Mouse (Mus musculus): Measurements from ENCODE around the gene Adsl. TPM values are rescaled to one million over a fixed set of nuclear protein-coding genes. Genes with fewer than 3 reads are reported as not detected.
A peak's percentile ranks its signal among the peaks of the same experiment; 100 is the strongest.

The Adsl gene
- polyA plus RNA-seq, 1 experiment from 2014 or later, result 77.0 TPM

DNA sequence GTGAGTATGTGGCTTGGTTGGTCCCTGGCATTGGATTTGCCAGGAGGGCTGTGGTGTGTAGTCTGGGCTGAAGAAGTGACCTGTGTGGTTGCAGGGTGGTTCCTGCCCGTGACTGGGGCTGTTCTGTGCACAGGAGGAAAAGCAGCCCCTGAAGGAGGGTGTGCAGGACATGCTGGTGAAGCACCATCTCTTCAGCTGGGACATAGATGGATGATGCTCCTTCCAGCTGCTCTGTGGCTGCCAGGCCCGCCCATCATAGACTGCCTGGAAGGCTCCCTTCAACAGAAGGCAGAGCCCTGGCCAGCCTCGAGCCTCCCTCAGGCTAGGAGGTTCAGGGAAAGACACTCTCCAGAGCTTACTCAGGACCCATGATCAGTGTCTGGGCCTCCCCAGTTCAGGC lies 63.2 kb downstream of the Adsl start:
- Histone ChIP-seq H3K9ac (ENCODE audit: low read length) (no peak overlapping the region), H3K36me3 (ENCODE audit: control insufficient read depth, insufficient read depth, low read length) (peaks cover 54% of the 10 kb centered on the region), H3K4me3 (ENCODE audit: low read depth, low read length) (no peak overlapping the region), H3K9me3 (ENCODE audit: control insufficient read depth, low read length) (no peaks in the 10 kb centered on the region), H3K4me2 (replicated peaks; ENCODE audit: low read depth) (no peak overlapping the region), H3K27ac (replicated peaks) (no peak overlapping the region), H3K4me1 (replicated peaks; ENCODE audit: control insufficient read depth, insufficient read depth) (no peaks in the 10 kb centered on the region), H3K27me3 (ENCODE audit: control insufficient read depth, insufficient read depth, low read length) (no peaks in the 10 kb centered on the region)
- ATAC-seq (ENCODE audit: low FRiP score, low TSS enrichment), result no peak
- DNase-seq (ENCODE audit: low spot score), result peak; percentile 13
- WGBS, result 47% methylated on average over 3 of the region's 3 CpGs
- TF ChIP-seq CTCF (IDR thresholded peaks at IDR 0.05; ENCODE audit: low read depth), result no peak
- TF ChIP-seq EP300 (optimal IDR thresholded peaks at IDR 0.05), result no peak

DNA sequence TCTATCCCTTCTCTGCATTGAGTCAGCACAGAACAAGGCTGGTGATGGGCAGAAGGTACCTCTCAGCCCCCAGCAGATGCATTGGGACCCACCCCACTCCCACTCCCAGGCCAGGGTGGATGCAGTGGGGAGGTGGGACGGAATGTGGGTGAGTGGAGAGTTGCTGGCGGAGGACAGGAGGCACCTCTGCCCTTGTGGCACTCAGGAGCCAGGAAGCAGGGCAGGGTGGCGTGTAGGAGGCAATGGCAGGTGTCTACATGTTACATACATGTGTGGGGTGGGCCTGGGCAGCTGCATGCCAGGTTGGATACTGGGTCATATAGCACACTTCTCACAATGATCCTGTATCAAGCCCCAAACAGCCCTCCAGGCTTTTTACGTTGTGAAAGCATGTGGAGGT lies 64.1 kb downstream of the Adsl start:
- H3K4me3 ChIP-seq (ENCODE audit: low read depth, low read length), result no peak overlapping the region
- no peak overlapping the region for H3K9ac ChIP-seq (ENCODE audit: low read length)
- DNase-seq (ENCODE audit: low spot score) (no peak), ATAC-seq (ENCODE audit: low FRiP score, low TSS enrichment) (no peak)
- no peak for TF ChIP-seq EP300 (optimal IDR thresholded peaks at IDR 0.05)
- no peak for TF ChIP-seq CTCF (IDR thresholded peaks at IDR 0.05; ENCODE audit: low read depth)
- H3K27me3 ChIP-seq (ENCODE audit: control insufficient read depth, insufficient read depth, low read length), result no peaks in the 10 kb centered on the region
- no peak overlapping the region for H3K4me2 ChIP-seq (replicated peaks; ENCODE audit: low read depth)
- no peaks in the 10 kb centered on the region for H3K9me3 ChIP-seq (ENCODE audit: control insufficient read depth, low read length)
- peaks cover 59% of the 10 kb centered on the region for H3K36me3 ChIP-seq (ENCODE audit: control insufficient read depth, insufficient read depth, low read length)
- H3K4me1 ChIP-seq (replicated peaks; ENCODE audit: control insufficient read depth, insufficient read depth), result no peaks in the 10 kb centered on the region
- H3K27ac ChIP-seq (replicated peaks), result 0 out of 2 replicates have a peak overlapping the region, but pooled peaks have one; percentile 40
- 82% methylated on average over 4 of the region's 4 CpGs for WGBS

DNA sequence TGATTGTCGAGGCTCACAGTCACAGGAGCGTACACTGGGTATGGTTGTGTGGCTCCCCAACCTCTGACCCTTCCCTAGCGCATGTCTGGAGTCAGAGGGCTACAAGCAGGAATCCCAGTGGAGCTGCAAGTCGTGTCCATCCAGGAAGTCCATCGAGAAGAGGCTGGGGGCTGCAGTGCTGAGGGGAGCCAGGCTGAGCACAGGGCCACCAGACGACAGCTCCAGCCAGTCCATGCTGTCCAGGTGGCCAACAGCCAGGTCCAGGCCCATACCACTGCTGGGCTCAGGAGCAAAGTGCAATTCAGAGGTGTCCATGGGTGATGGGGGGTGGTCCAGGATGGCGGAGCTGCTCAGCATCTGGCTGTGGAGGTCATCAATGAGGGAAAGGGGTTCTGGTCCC lies 64.9 kb downstream of the Adsl start:
- peaks cover 68% of the 10 kb centered on the region for H3K36me3 ChIP-seq (ENCODE audit: control insufficient read depth, insufficient read depth, low read length)
- TF ChIP-seq CTCF (IDR thresholded peaks at IDR 0.05; ENCODE audit: low read depth) (no peak), EP300 (optimal IDR thresholded peaks at IDR 0.05) (no peak)
- no peaks in the 10 kb centered on the region for H3K4me1 ChIP-seq (replicated peaks; ENCODE audit: control insufficient read depth, insufficient read depth)
- ATAC-seq (ENCODE audit: low FRiP score, low TSS enrichment) (no peak), DNase-seq (ENCODE audit: low spot score) (no peak)
- no peak overlapping the region for H3K27ac ChIP-seq (replicated peaks)
- H3K4me2 ChIP-seq (replicated peaks; ENCODE audit: low read depth), result no peak overlapping the region
- no peaks in the 10 kb centered on the region for H3K9me3 ChIP-seq (ENCODE audit: control insufficient read depth, low read length)
- no peak overlapping the region for H3K9ac ChIP-seq (ENCODE audit: low read length)
- H3K4me3 ChIP-seq (ENCODE audit: low read depth, low read length), result no peak overlapping the region
- H3K27me3 ChIP-seq (ENCODE audit: control insufficient read depth, insufficient read depth, low read length), result no peaks in the 10 kb centered on the region
- 91% methylated on average over 7 of the region's 7 CpGs for whole genome bisulfite sequencing

DNA sequence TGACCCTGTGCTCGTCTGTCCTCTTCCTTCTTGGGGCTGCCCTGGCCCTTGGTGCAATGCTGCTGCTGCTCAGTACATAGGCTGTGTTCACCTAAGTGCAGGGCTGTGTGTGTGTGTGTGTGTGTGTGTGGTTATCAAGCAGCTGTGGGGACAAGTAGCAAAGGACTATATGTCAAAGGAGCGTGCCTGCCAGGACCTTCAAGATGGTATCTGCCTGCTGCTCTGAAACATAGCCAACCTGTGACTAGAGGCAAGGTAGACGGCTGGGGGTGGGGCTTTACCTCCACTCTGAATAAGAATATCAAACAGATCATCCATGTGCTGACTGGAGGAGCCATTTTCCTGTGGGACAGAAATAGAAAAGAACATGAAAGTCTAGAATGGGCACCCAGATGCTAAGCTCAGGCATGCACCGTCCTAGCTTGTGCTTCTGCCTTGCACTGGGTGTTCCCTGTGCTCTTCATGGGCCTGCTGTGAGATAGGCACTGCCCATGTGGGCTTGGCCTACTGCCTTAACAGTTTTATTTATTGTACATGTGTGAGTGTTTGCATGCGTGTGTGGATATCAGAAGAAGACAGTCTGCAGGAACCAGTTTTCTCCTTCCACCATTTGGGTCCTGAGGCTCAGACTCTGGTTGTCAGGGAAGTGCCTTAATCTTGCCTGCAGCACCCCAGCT lies 66.9 kb downstream of the Adsl start:
- H3K36me3 ChIP-seq (ENCODE audit: control insufficient read depth, insufficient read depth, low read length), result peaks cover 66% of the 10 kb centered on the region
- ATAC-seq (ENCODE audit: low FRiP score, low TSS enrichment), result no peak; the same call in 1 of the 2 replicates
- DNase-seq (ENCODE audit: low spot score), result no peak
- H3K9ac ChIP-seq (ENCODE audit: low read length), result no peak overlapping the region
- TF ChIP-seq CTCF (IDR thresholded peaks at IDR 0.05; ENCODE audit: low read depth) (no peak), EP300 (optimal IDR thresholded peaks at IDR 0.05) (no peak)
- H3K4me3 ChIP-seq (ENCODE audit: low read depth, low read length), result no peak overlapping the region
- no peak overlapping the region for H3K4me2 ChIP-seq (replicated peaks; ENCODE audit: low read depth)
- H3K27me3 ChIP-seq (ENCODE audit: control insufficient read depth, insufficient read depth, low read length), result no peaks in the 10 kb centered on the region
- H3K4me1 ChIP-seq (replicated peaks; ENCODE audit: control insufficient read depth, insufficient read depth), result no peaks in the 10 kb centered on the region
- no peaks in the 10 kb centered on the region for H3K9me3 ChIP-seq (ENCODE audit: control insufficient read depth, low read length)
- no peak overlapping the region; the same call in 1 of the 2 replicates for H3K27ac ChIP-seq (replicated peaks)
- 70% methylated on average over 5 of the region's 5 CpGs for WGBS

DNA sequence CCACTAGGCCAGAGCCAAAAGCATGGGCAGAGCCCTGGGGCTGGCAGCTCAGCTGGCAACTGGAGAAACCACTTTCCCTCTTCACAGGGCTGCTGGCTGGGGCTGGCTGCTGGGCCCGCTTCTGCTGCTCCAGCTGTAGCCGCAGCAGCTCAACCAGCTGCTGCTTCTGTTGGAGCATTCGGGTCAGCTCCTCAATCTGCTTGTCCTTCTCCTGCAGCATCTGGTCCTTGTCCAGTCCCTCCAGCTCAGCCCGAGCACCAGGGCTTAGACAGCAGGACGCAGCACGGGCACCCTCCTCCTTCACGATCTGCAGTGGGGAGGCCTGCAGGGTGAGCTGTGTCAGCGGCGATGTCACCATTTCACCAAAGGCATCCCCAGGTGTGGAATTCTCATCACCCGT lies 68.2 kb downstream of the Adsl start:
- ATAC-seq (ENCODE audit: low FRiP score, low TSS enrichment) (no peak), DNase-seq (ENCODE audit: low spot score) (no peak)
- Histone ChIP-seq H3K9me3 (ENCODE audit: control insufficient read depth, low read length) (no peaks in the 10 kb centered on the region), H3K4me2 (replicated peaks; ENCODE audit: low read depth) (no peak overlapping the region), H3K4me3 (ENCODE audit: low read depth, low read length) (no peak overlapping the region), H3K36me3 (ENCODE audit: control insufficient read depth, insufficient read depth, low read length) (peaks cover 57% of the 10 kb centered on the region), H3K4me1 (replicated peaks; ENCODE audit: control insufficient read depth, insufficient read depth) (no peaks in the 10 kb centered on the region), H3K27ac (replicated peaks) (no peak overlapping the region), H3K9ac (ENCODE audit: low read length) (no peak overlapping the region), H3K27me3 (ENCODE audit: control insufficient read depth, insufficient read depth, low read length) (no peaks in the 10 kb centered on the region)
- WGBS, result 77% methylated on average over 10 of the region's 10 CpGs
- TF ChIP-seq CTCF (IDR thresholded peaks at IDR 0.05; ENCODE audit: low read depth) (no peak), EP300 (optimal IDR thresholded peaks at IDR 0.05) (no peak)

DNA sequence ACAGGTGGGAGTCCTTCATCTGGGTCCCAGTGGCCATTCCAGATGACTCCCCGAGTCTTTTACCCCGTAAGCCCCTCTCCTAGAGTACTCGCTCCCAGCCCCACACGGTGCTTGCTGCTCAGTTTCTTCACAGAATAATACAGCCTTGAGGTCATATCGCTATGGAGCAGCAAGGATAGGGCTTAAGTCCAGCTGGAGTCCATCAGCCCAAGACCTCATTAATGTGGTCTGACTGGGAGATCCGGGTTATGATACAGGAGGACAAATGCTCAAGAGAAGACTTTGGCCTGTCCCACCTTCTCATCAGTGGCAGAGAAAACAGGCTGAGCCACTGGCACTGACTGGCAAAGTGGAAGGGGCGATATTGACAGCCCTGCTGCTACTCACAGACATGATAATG lies 69.0 kb downstream of the Adsl start:
- Histone ChIP-seq H3K9me3 (ENCODE audit: control insufficient read depth, low read length) (no peaks in the 10 kb centered on the region), H3K27ac (replicated peaks) (no peak overlapping the region), H3K4me3 (ENCODE audit: low read depth, low read length) (no peak overlapping the region), H3K27me3 (ENCODE audit: control insufficient read depth, insufficient read depth, low read length) (no peaks in the 10 kb centered on the region), H3K9ac (ENCODE audit: low read length) (no peak overlapping the region), H3K4me2 (replicated peaks; ENCODE audit: low read depth) (no peak overlapping the region), H3K4me1 (replicated peaks; ENCODE audit: control insufficient read depth, insufficient read depth) (no peaks in the 10 kb centered on the region), H3K36me3 (ENCODE audit: control insufficient read depth, insufficient read depth, low read length) (peaks cover 53% of the 10 kb centered on the region)
- ATAC-seq (ENCODE audit: low FRiP score, low TSS enrichment) (no peak), DNase-seq (ENCODE audit: low spot score) (no peak)
- TF ChIP-seq CTCF (IDR thresholded peaks at IDR 0.05; ENCODE audit: low read depth), result no peak
- TF ChIP-seq EP300 (optimal IDR thresholded peaks at IDR 0.05), result no peak
- 77% methylated on average over 7 of the region's 7 CpGs for WGBS

Small RNA genes within 50 kb of the gene (microRNA-seq; reads per million reads assigned to microRNA genes)
- gene Mir5113, result 4.5 reads per million, percentile 6 among the genes with 10 or more reads in this experiment

Other genes with a start within 250 kb of the Adsl start
- 8.5 and 9.4 TPM in 2 replicates for gene Tnrc6b, start 237.2 kb upstream of the Adsl start, polyA plus RNA-seq (2015; fragmentation: Nextera tagmentation; extraction: Ambion mirVana)
- gene Sgsm3, start 29.3 kb downstream of the Adsl start, polyA plus RNA-seq (2015; fragmentation: Nextera tagmentation; extraction: Ambion mirVana), result 44.8 and 49.4 TPM in 2 replicates
- 12.6 and 14.3 TPM in 2 replicates for gene Mrtfa, start 242.3 kb downstream of the Adsl start, polyA plus RNA-seq (2015; fragmentation: Nextera tagmentation; extraction: Ambion mirVana)

Measured in stomach, postnatal 0 days (tissue).